Mouse (Mus musculus) forebrain, embryonic 13.5 days (tissue): Measurements from ENCODE around the gene Cela2a. TPM values are rescaled to one million over a fixed set of nuclear protein-coding genes. Genes with fewer than 3 reads are reported as not detected.

ENCODE experiments used
- ATAC-seq: fragments of 200-750 bp; cut with Nextera tagmentation; 2 replicates; pipeline ENCODE4 v1.8.0; 2017
- H3K27ac ChIP-seq: fragments of 300-500 bp; sonication (generic); 2 replicates; pipeline ENCODE4 v1.5.1; 2015; ENCODE audit warnings: inconsistent platforms, mild to moderate bottlenecking, moderate library complexity
- H3K27me3 ChIP-seq: fragments of 300-500 bp; sonication (generic); 2 replicates; pipeline ENCODE4 v1.6.1; 2015; ENCODE audit warnings: mild to moderate bottlenecking, inconsistent platforms
- H3K36me3 ChIP-seq: fragments of 300-500 bp; sonication (generic); 2 replicates; pipeline ENCODE4 v1.6.1; 2015; ENCODE audit warnings: mild to moderate bottlenecking, inconsistent platforms; ENCODE audit not compliant: poor library complexity, severe bottlenecking
- H3K4me1 ChIP-seq: fragments of 300-500 bp; sonication (generic); 2 replicates; pipeline ENCODE4 v1.6.1; 2015; ENCODE audit warnings: inconsistent platforms
- H3K4me2 ChIP-seq: fragments of 300-500 bp; sonication (generic); 2 replicates; pipeline ENCODE4 v1.6.1; 2015; ENCODE audit warnings: inconsistent platforms, mild to moderate bottlenecking, moderate library complexity
- H3K4me3 ChIP-seq: fragments of 300-500 bp; sonication (generic); 2 replicates; pipeline ENCODE4 v1.5.1; 2015; ENCODE audit warnings: mild to moderate bottlenecking, inconsistent platforms
- H3K9ac ChIP-seq: fragments of 300-500 bp; sonication (generic); 2 replicates; pipeline ENCODE4 v1.6.1; 2015; ENCODE audit warnings: mild to moderate bottlenecking, inconsistent platforms
- H3K9me3 ChIP-seq: fragments of 300-500 bp; sonication (generic); replicated peaks from 2 replicates; pipeline ENCODE4 v1.6.1; 2016; ENCODE audit warnings: inconsistent platforms
- WGBS: fragments of 180-500 bp; shearing (Covaris S2); methylation state at CpG from one replicate; pipeline ENCODE4 v1.1.7; 2015; 5-methylcytosine and 5-hydroxymethylcytosine counted together
- polyA plus RNA-seq: library from polyadenylated mRNA; unstranded; fragments of >200 nt; fragmentation: Nextera tagmentation; extraction: Ambion mirVana; gene quantifications from 2 replicates; pipeline ENCODE4 v1.2.1, GENCODE M21; 2015

Cela2a gene
- polyA plus RNA-seq, 1 experiment from 2014 or later = 0.15 TPM

DNA sequence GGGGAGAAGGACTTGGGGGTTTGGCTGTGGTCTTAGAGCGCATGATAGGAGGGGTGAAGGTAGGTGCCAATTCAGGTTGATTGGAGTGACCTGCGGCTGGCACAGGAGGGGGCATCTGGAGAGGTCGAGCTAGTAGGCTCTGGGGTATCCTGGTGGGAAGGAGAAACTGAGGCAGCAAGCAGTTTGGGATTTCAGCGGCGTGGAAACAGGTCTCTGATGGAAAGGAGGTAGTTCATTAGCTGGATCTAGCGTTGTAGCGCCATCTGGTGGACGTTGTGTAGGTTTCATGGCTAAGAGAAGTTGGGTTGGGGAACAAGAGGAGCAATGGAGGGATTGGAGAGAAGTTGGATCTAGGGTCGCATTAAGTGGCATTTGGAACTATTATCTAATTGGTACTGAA is 27.5 kb upstream of the Cela2a start:
- H3K4me1 ChIP-seq = peaks cover 5% of the 10 kb centered on the region; the same call in 1 of the 2 replicates
- H3K9ac ChIP-seq = no peak overlapping the region
- H3K4me2 ChIP-seq = no peak overlapping the region
- H3K9me3 ChIP-seq = no peaks in the 10 kb centered on the region
- no peaks in the 10 kb centered on the region for H3K27me3 ChIP-seq
- ATAC-seq = no peak
- H3K27ac ChIP-seq = no peak overlapping the region
- 72% methylated on average over 9 of the region's 9 CpGs for WGBS
- H3K36me3 ChIP-seq = no peaks in the 10 kb centered on the region
- no peak overlapping the region for H3K4me3 ChIP-seq

DNA sequence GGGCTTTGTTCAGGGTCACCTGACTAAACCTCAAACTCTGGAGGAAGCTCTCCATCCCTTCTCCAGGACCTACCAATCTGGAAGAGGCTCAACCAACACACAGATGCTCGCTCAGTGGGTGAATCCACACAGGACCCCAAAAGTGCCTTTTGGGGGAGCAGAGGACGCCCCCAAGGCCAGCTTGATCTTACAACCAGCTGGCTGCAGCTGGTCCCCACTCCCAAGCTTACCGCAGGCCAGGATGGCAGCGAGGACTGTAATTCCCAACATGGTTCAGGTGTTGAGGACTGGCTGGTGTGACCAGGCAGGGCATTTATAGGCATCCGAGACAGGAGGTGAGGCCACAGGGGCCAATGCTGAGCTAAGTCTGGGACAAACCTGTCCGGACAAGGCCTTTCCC is 20.0 kb upstream of the Cela2a start, which contains the start of gene Ctrc:
Gene Ctrc (minus strand): TSS at position 361 of the 400 bp plus-strand sequence.
- no peak for ATAC-seq
- Histone ChIP-seq H3K27ac (no peak within 1 kb of the TSS), H3K36me3 (no peaks in the 10 kb centered on the region), H3K4me3 (no peak within 1 kb of the TSS), H3K9ac (no peak within 1 kb of the TSS), H3K4me1 (no peaks in the 10 kb centered on the region), H3K4me2 (no peak within 1 kb of the TSS), H3K9me3 (no peaks in the 10 kb centered on the region), H3K27me3 (no peaks in the 10 kb centered on the region)
- 88% methylated on average over 6 of the region's 6 CpGs for WGBS

DNA sequence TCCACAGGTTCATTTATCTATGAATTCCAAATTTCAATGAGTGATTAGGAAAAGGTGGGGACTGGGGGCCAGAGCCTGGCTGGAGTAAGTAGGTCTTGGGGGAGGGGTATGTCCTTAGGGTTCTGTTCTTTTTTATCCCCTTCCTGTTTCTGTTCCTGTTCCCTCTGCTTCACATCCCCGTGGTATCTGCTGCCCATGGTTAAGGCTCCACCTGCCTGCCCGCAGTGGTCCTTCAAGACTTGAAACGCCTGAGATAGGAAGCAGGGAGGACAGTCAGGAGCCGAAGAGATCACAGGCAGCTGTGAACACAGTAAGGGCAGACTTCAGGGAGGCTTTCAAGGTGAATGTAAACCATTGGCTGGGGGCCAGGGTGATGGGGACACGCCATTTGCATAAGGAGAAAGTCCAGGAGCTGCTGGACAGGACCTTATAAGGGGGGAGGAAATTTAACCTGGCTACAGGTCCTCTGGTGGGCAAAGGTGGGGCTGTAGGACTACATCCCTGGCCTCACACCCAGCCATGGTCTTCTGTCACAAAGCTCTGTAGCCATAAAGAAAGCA is 8.7 kb upstream of the Cela2a start:
- WGBS = 71% methylated on average over 5 of the region's 5 CpGs
- no peak overlapping the region for H3K4me2 ChIP-seq
- no peak overlapping the region for H3K27ac ChIP-seq
- no peak overlapping the region for H3K4me3 ChIP-seq
- no peaks in the 10 kb centered on the region for H3K9me3 ChIP-seq
- H3K4me1 ChIP-seq = no peaks in the 10 kb centered on the region
- no peak overlapping the region for H3K9ac ChIP-seq
- ATAC-seq = no peak
- no peaks in the 10 kb centered on the region for H3K27me3 ChIP-seq
- no peaks in the 10 kb centered on the region for H3K36me3 ChIP-seq

DNA sequence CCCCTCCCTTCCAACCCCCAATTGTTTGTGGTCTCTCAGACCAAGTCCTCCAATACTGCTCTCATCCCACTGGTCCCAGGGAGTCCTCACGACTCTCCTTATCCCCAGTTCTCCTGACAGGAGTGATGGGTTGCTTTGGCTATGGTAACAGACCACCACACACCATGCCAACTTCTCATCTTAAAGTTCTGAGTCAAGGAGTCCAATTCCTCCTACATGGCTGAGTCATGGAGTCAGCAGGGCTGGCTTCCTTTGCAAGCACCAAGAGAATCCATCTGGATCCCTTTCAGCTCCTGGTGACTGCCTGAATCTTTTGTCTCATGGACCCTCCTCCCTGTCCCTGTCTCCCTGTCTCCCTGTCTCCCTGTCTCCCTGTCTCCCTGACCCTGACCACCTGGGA is 8.0 kb upstream of the Cela2a start:
- H3K9me3 ChIP-seq = no peaks in the 10 kb centered on the region
- no peak for ATAC-seq
- no peak overlapping the region for H3K27ac ChIP-seq
- H3K4me1 ChIP-seq = no peaks in the 10 kb centered on the region
- no peak overlapping the region for H3K9ac ChIP-seq
- no peaks in the 10 kb centered on the region for H3K27me3 ChIP-seq
- 48% methylated on average over 1 of the region's 1 CpGs for WGBS
- no peak overlapping the region for H3K4me2 ChIP-seq
- H3K4me3 ChIP-seq = no peak overlapping the region
- H3K36me3 ChIP-seq = no peaks in the 10 kb centered on the region

DNA sequence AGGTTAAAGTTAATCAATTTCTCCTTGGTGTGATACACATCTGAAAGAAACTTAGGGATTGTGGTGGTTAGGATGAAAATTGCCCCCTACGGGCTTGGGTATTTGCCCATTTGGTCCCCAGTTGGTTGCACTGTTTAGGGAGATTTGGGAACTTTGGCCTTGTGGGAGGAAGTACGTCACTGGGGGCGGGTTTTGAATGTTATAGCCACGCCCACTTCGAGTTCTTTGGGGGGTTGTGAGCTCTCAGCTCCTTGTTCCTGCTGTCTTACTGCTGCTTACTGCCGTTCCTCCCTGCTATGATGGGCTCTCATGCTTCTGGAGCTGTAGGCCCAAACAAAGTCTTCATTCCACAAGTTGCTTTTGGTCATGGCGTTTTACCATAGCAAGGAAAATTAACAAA is 5.4 kb upstream of the Cela2a start:
- no peak for ATAC-seq
- whole genome bisulfite sequencing = 85% methylated on average over 7 of the region's 7 CpGs
- Histone ChIP-seq H3K36me3 (no peaks in the 10 kb centered on the region), H3K4me2 (no peak overlapping the region), H3K9ac (no peak overlapping the region), H3K4me3 (no peak overlapping the region), H3K4me1 (no peaks in the 10 kb centered on the region), H3K27ac (no peak overlapping the region), H3K27me3 (no peaks in the 10 kb centered on the region), H3K9me3 (no peaks in the 10 kb centered on the region)

DNA sequence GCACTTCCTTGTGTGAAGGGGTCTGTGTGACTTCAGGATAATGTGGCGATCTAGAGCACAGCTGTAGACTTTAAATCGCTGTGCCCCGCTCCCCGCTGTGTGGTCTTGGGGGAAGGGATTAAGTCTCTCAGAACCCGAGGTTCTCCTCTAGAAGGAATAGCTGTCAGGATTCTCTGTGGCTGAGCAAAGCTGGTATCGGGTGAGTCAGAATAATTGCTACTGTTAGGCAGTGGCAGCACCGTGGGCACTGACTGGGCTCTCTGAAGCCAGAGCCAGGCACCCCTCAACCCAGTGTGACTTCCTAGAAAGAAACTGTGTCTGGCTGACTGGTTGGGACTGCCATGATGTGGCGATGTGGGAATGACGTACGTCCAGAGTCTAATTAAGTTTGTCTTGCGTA is 4.4 kb upstream of the Cela2a start:
- H3K36me3 ChIP-seq = no peaks in the 10 kb centered on the region
- no peaks in the 10 kb centered on the region for H3K27me3 ChIP-seq
- 57% methylated on average over 11 of the region's 11 CpGs for WGBS
- no peak overlapping the region for H3K4me2 ChIP-seq
- no peak overlapping the region for H3K27ac ChIP-seq
- H3K4me3 ChIP-seq = no peak overlapping the region
- ATAC-seq = no peak
- no peak overlapping the region for H3K9ac ChIP-seq
- H3K9me3 ChIP-seq = no peaks in the 10 kb centered on the region
- H3K4me1 ChIP-seq = no peaks in the 10 kb centered on the region

DNA sequence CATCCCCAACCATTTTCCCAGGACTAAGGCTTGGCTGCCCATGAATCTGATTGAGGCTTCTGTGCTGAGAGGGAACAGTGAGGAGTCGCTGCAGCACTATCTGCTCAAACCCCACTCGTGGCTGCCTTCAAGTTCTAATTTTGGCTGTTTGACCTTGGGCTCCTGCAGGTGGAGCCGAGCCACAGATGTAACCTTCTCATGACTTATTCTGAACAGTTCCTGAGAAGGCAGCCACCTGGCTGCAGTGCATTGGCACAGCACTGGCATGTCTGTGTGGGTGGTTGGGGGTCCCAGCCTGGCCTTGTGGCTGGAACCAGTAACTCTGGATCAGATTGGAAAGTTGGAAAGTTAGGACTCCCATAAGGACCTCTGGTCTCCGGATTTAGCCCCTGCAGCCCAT is 2.2 kb upstream of the Cela2a start:
- ATAC-seq = no peak
- WGBS = 72% methylated on average over 4 of the region's 4 CpGs
- H3K4me1 ChIP-seq = no peaks in the 10 kb centered on the region

DNA sequence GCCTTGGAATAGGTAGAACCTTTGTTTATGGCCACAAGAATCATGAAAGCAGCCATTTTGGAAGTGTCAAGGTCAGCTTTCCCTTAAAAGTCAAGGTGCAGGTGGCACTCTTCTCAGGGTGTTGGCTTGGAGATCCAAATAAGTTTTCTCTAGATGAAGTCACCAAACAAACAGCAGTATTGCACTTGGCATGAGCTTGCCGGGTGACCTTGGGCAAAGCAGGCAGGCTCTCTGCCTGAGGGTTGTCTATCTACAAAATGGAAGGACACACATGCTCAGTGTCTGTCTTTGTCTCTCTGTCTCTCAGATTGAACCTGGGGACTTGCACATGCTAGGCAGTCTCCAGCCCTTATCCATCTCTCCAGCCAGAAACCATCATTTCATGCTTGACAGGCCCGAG is 1.4 kb upstream of the Cela2a start:
- no peak for ATAC-seq
- WGBS = 95% methylated on average over 2 of the region's 2 CpGs
- no peaks in the 10 kb centered on the region for H3K36me3 ChIP-seq

More for the DNA sequence above, 2.2 kb upstream of the Cela2a start:
- no peak overlapping the region for H3K4me3 ChIP-seq
- no peak overlapping the region for H3K27ac ChIP-seq
- H3K9me3 ChIP-seq = no peaks in the 10 kb centered on the region
- H3K9ac ChIP-seq = no peak overlapping the region
- no peaks in the 10 kb centered on the region for H3K27me3 ChIP-seq
- no peak overlapping the region for H3K4me2 ChIP-seq
- no peaks in the 10 kb centered on the region for H3K36me3 ChIP-seq

DNA sequence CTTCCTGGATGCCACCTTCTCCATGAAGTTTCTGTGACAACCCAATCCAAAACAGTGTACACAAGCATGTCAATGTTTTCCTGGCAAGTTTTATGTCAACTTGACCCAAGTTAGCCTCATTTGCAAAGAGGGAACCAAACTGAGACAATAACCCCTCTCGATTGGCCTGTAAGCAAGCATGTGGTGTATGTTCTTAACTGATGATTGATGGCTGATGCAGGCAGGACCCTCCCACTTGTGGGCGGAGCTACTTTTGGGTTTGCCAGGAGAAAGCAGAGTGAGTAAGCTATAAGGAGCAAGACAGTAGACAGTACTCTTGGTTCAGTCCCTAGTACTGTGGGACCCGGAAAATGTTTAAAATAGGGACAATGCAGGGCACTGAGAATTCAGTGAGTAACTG is 3.0 kb downstream of the Cela2a start:
- H3K4me3 ChIP-seq = no peak overlapping the region
- H3K4me2 ChIP-seq = no peak overlapping the region
- ATAC-seq = no peak
- H3K36me3 ChIP-seq = no peaks in the 10 kb centered on the region
- no peaks in the 10 kb centered on the region for H3K4me1 ChIP-seq
- H3K9me3 ChIP-seq = no peaks in the 10 kb centered on the region
- H3K27me3 ChIP-seq = no peaks in the 10 kb centered on the region
- H3K9ac ChIP-seq = no peak overlapping the region
- no peak overlapping the region for H3K27ac ChIP-seq
- WGBS = 65% methylated on average over 3 of the region's 3 CpGs

More for the DNA sequence above, 1.4 kb upstream of the Cela2a start:
- Histone ChIP-seq H3K9me3 (no peaks in the 10 kb centered on the region), H3K4me2 (no peak overlapping the region), H3K27ac (no peak overlapping the region), H3K9ac (no peak overlapping the region), H3K4me3 (no peak overlapping the region), H3K4me1 (no peaks in the 10 kb centered on the region), H3K27me3 (no peaks in the 10 kb centered on the region)

DNA sequence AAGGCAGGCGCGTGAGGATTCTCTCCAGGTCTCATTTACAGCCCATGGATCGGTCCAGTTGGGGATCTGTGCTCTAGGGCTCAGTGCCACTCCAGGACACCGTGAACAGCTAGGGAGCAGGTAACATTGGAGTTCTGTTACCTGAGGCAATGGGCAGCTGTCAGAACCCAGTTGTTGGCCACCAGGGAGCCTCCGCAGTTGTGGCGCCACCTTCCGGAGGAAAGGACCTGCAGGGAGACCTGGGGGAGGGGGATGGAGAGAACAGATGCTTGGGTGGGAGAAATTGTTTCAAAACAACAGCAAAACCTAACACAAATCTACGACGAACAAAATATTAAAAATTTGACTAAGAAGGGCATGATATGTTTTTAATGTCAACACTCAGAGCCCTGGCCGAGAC is 3.9 kb downstream of the Cela2a start:
- H3K4me1 ChIP-seq = no peaks in the 10 kb centered on the region
- H3K9me3 ChIP-seq = no peaks in the 10 kb centered on the region
- ATAC-seq = no peak
- H3K4me2 ChIP-seq = no peak overlapping the region
- H3K9ac ChIP-seq = no peak overlapping the region
- no peak overlapping the region for H3K27ac ChIP-seq
- no peaks in the 10 kb centered on the region for H3K27me3 ChIP-seq
- no peaks in the 10 kb centered on the region for H3K36me3 ChIP-seq
- H3K4me3 ChIP-seq = no peak overlapping the region
- 78% methylated on average over 10 of the region's 10 CpGs for WGBS

DNA sequence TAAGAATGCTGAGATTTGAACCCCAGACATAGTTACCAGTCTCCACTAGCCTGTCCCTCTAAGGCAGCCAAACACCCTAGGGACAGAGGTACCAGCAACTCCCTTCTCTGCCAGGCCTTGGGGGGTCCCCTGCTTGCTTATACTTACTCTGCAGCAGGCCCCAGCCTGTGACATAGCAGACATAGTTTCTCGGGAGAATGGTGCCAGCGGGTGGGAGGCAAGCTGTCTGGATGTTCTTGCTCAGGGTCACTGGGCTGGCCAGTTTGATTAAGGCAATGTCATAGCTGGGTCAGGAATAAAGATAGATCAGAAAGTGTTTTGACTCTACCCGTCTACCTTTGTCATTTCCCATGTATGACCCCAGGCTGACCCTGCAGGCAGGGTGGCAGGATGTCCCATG is 4.8 kb downstream of the Cela2a start:
- Histone ChIP-seq H3K9ac (no peak overlapping the region), H3K4me3 (no peak overlapping the region), H3K27ac (no peak overlapping the region), H3K4me2 (no peak overlapping the region), H3K4me1 (no peaks in the 10 kb centered on the region), H3K9me3 (no peaks in the 10 kb centered on the region), H3K27me3 (no peaks in the 10 kb centered on the region), H3K36me3 (peaks cover 1% of the 10 kb centered on the region; the same call in 1 of the 2 replicates)
- 83% methylated on average over 3 of the region's 3 CpGs for WGBS
- ATAC-seq = no peak

DNA sequence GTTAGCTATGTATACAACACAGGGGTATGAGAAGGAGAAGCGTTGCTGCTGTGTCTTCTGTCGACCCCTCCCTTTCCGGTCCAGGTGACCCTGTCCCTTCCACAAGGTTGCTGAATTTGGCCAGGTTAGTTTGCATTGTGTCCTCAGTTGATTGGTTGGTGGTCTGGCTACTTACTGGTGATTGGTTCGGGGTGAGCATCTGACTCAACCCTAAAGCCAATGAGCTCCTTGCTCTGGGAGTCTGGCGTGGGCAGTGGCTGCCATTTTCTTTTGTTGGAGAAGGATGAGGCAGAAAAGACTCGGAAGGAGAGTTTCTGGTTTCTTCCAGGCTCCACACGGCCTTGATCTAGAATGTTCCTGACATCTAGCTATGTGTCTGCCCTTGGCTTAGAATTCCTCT is 6.6 kb downstream of the Cela2a start:
- no peak overlapping the region for H3K4me3 ChIP-seq
- H3K27ac ChIP-seq = no peak overlapping the region
- no peaks in the 10 kb centered on the region for H3K9me3 ChIP-seq
- WGBS = 95% methylated on average over 7 of the region's 7 CpGs
- H3K36me3 ChIP-seq = peaks cover 17% of the 10 kb centered on the region; the same call in 1 of the 2 replicates
- H3K27me3 ChIP-seq = no peaks in the 10 kb centered on the region
- no peak for ATAC-seq
- no peaks in the 10 kb centered on the region for H3K4me1 ChIP-seq
- H3K9ac ChIP-seq = no peak overlapping the region
- H3K4me2 ChIP-seq = no peak overlapping the region

DNA sequence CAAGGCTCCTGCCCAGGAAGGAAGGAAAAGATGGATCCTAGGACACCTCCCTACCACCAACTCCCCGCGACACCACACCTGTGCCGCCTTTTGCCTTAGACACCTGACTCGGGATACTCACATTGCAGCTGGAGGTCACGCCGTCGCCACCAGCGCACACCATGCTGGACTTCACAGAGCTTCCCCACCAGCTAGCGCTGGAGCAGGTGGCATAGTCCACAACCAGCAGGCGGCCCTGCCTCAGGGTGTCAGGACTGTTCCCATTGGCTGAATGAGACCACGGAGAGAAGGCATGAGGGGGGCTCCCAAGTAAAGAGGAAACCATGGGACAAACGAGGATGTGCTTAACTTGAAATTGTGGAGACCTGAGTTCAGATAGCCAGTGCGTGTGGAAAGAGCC is 7.1 kb downstream of the Cela2a start:
- Histone ChIP-seq H3K4me3 (no peak overlapping the region), H3K9ac (no peak overlapping the region), H3K27me3 (no peaks in the 10 kb centered on the region), H3K4me1 (no peaks in the 10 kb centered on the region), H3K27ac (no peak overlapping the region), H3K36me3 (peaks cover 20% of the 10 kb centered on the region; the same call in 1 of the 2 replicates), H3K9me3 (no peaks in the 10 kb centered on the region), H3K4me2 (no peak overlapping the region)
- WGBS = 88% methylated on average over 13 of the region's 13 CpGs
- no peak for ATAC-seq
